Mouse (Mus musculus): ENCODE measurements around the gene Rasd1. TPM values are rescaled to one million over a fixed set of nuclear protein-coding genes. Genes with fewer than 3 reads are reported as not detected.

The Rasd1 gene
- total and polyA plus RNA-seq, 3 experiments, result 0.13 to 0.30 TPM; not detected in 1

GRCm38 (mm10) chr11:59932560-59933337, 32.0 kb downstream of the Rasd1 start (continued):
- peak; percentile 23; the same call in 1 of the 2 replicates for TF ChIP-seq NELFE (IDR thresholded peaks at IDR 0.05; ENCODE audit: low read depth, low read length)
- no peak for TF ChIP-seq RAD21 (IDR thresholded peaks at IDR 0.05; ENCODE audit: low read depth, low read length)
- TF ChIP-seq MAZ (IDR thresholded peaks at IDR 0.05; ENCODE audit: low read depth, low read length), result 0 out of 2 replicates have a peak, but pooled peaks have one; percentile 42
- no peak for TF ChIP-seq ZC3H11A (IDR thresholded peaks at IDR 0.05; ENCODE audit: low read depth, low read length)
- no peak for TF ChIP-seq JUN (IDR thresholded peaks at IDR 0.05; ENCODE audit: insufficient read depth, low read depth, low read length)
- 0 out of 2 replicates have a peak, but pooled peaks have one; percentile 47 for TF ChIP-seq EP300 (IDR thresholded peaks at IDR 0.05; ENCODE audit: low read length)
- no peak for TF ChIP-seq UBTF (IDR thresholded peaks at IDR 0.05; ENCODE audit: low read depth, low read length)
- TF ChIP-seq POLR2AphosphoS2 (IDR thresholded peaks at IDR 0.05; ENCODE audit: low read depth, low read length), result no peak
- TF ChIP-seq MAFK (IDR thresholded peaks at IDR 0.05; ENCODE audit: insufficient replicate concordance, low read length), result no peak
- TF ChIP-seq ZNF384 (IDR thresholded peaks at IDR 0.05; ENCODE audit: low read depth, low read length), result no peak
- peak; percentile 62 for TF ChIP-seq USF1 (IDR thresholded peaks at IDR 0.05; ENCODE audit: low read depth, low read length)
- TF ChIP-seq JUND (conservative IDR thresholded peaks at IDR 0.05; ENCODE audit: low read depth, low read length), result no peak
- TF ChIP-seq ELF1 (IDR thresholded peaks at IDR 0.05; ENCODE audit: low read depth, low read length), result 0 out of 2 replicates have a peak, but pooled peaks have one; percentile 21
- no peak for TF ChIP-seq MXI1 (IDR thresholded peaks at IDR 0.05; ENCODE audit: low read depth, low read length)
- TF ChIP-seq E2F4 (IDR thresholded peaks at IDR 0.05; ENCODE audit: insufficient replicate concordance, low read depth, low read length), result no peak
- TF ChIP-seq PAX5 (IDR thresholded peaks at IDR 0.05; ENCODE audit: low read length), result no peak
- TF ChIP-seq NRF1 (IDR thresholded peaks at IDR 0.05; ENCODE audit: low read depth, low read length), result no peak

- in situ Hi-C loops (cut with MboI; ENCODE audit: low pct_ligation_motif_present, low pct_unique_long_range_greater_than_20kb, low sequenced_read_pairs), result no loop called here
Measured at GRCm38 (mm10) chr11:59930031-59930430, 34.7 kb downstream of the Rasd1 start.

More at GRCm38 (mm10) chr11:59930031-59930430, 34.7 kb downstream of the Rasd1 start:
- no peak overlapping the region for H3K9ac ChIP-seq (ENCODE audit: insufficient read depth, low read depth)
- H3K36me3 ChIP-seq (replicated peaks in 1 of 2; ENCODE audit: control insufficient read depth in 1 of 2, insufficient read depth in 1 of 2, low read length in 1 of 2), result no peaks in the 10 kb centered on the region
- TF ChIP-seq MAZ (IDR thresholded peaks at IDR 0.05; ENCODE audit: low read depth, low read length), result no peak
- TF ChIP-seq RCOR1 (conservative IDR thresholded peaks at IDR 0.05; ENCODE audit: low read depth, low read length), result no peak
- TF ChIP-seq ZC3H11A (IDR thresholded peaks at IDR 0.05; ENCODE audit: low read depth, low read length), result no peak
- no peak for TF ChIP-seq MEF2A (IDR thresholded peaks at IDR 0.05; ENCODE audit: borderline replicate concordance, low read depth, low read length)
- TF ChIP-seq MXI1 (IDR thresholded peaks at IDR 0.05; ENCODE audit: low read depth, low read length), result no peak
- no peak for TF ChIP-seq JUN (IDR thresholded peaks at IDR 0.05; ENCODE audit: insufficient read depth, low read depth, low read length)
- no peak for TF ChIP-seq POLR2A (IDR thresholded peaks at IDR 0.05; ENCODE audit: low read depth, low read length)
- H3K9me3 ChIP-seq (replicated peaks; ENCODE audit: low read length), result no peaks in the 10 kb centered on the region
- no peak for DNase-seq (ENCODE audit: extremely low read depth)
- H3K27ac ChIP-seq (ENCODE audit: insufficient read depth, low read depth), result no peak overlapping the region
- H3K4me3 ChIP-seq (replicated peaks in 1 of 3; ENCODE audit: low read depth in 2 of 3, low read length in 2 of 3, poor library complexity in 1 of 3), result no peak overlapping the region
- dilution Hi-C loops (cut with MboI; ENCODE audit: extremely low pct_ligation_motif_present, extremely low pct_unique_long_range_greater_than_20kb, low sequenced_read_pairs), result no loop called here
- H3K27me3 ChIP-seq (replicated peaks), result peaks cover 44% of the 10 kb centered on the region
- H3K4me2 ChIP-seq (ENCODE audit: insufficient read depth, low read depth, poor library complexity, severe bottlenecking), result no peak overlapping the region
- no peaks in the 10 kb centered on the region for H3K79me2 ChIP-seq (replicated peaks; ENCODE audit: control insufficient read depth, extremely low read depth, insufficient read depth, poor library complexity, severe bottlenecking)
- peaks cover 7 to 24% of the 10 kb centered on the region in 2 experiments for H3K4me1 ChIP-seq (ENCODE audit: control insufficient read depth in 1 of 2, insufficient read depth in 2 of 2)
